Mouse (Mus musculus): ENCODE results near the gene Klc3. TPM values are rescaled to one million over a fixed set of nuclear protein-coding genes. Genes with fewer than 3 reads are reported as not detected.

Klc3 gene
- polyA plus RNA-seq, 1 experiment from 2014 or later = 1.6 TPM

- Histone ChIP-seq H3K9ac (ENCODE audit: low read depth, low read length) (no peak overlapping the region), H3K4me2 (replicated peaks; ENCODE audit: low read depth) (no peak overlapping the region), H3K27ac (ENCODE audit: low read depth, low read length) (no peak overlapping the region), H3K4me1 (replicated peaks; ENCODE audit: control insufficient read depth, insufficient read depth, low read length) (no peaks in the 10 kb centered on the region), H3K36me3 (ENCODE audit: control insufficient read depth, insufficient read depth) (peaks cover 67% of the 10 kb centered on the region), H3K9me3 (ENCODE audit: control insufficient read depth) (no peaks in the 10 kb centered on the region), H3K4me3 (ENCODE audit: low read depth, low read length) (no peak overlapping the region), H3K27me3 (replicated peaks; ENCODE audit: control insufficient read depth, insufficient read depth, low read length) (no peaks in the 10 kb centered on the region)
- no peak for TF ChIP-seq CTCF (IDR thresholded peaks at IDR 0.05; ENCODE audit: low read depth)
- WGBS = 89% methylated on average over 6 of the region's 6 CpGs
- no peak for ATAC-seq
These were observed 23.0 kb upstream of the Klc3 start for GRCm38 (mm10) chr7:19426888-19427287.

- Histone ChIP-seq H3K27me3 (replicated peaks; ENCODE audit: control insufficient read depth, insufficient read depth, low read length) (0 out of 2 replicates have a peak, but pooled peaks cover under 1% of the 10 kb centered on the region), H3K9me3 (ENCODE audit: control insufficient read depth) (no peaks in the 10 kb centered on the region), H3K4me2 (replicated peaks; ENCODE audit: low read depth) (no peak overlapping the region), H3K4me3 (ENCODE audit: low read depth, low read length) (no peak overlapping the region), H3K36me3 (ENCODE audit: control insufficient read depth, insufficient read depth) (peaks cover 61% of the 10 kb centered on the region), H3K27ac (ENCODE audit: low read depth, low read length) (no peak overlapping the region), H3K4me1 (replicated peaks; ENCODE audit: control insufficient read depth, insufficient read depth, low read length) (no peaks in the 10 kb centered on the region), H3K9ac (ENCODE audit: low read depth, low read length) (no peak overlapping the region)
- no peak for TF ChIP-seq CTCF (IDR thresholded peaks at IDR 0.05; ENCODE audit: low read depth)
- ATAC-seq = no peak
- 87% methylated on average over 6 of the region's 6 CpGs for WGBS
These were observed 22.4 kb upstream of the Klc3 start for GRCm38 (mm10) chr7:19426349-19426748.

GRCm38 (mm10) chr7:19424051-19424450, 20.1 kb upstream of the Klc3 start:
- Histone ChIP-seq H3K9me3 (ENCODE audit: control insufficient read depth) (no peaks in the 10 kb centered on the region), H3K27me3 (replicated peaks; ENCODE audit: control insufficient read depth, insufficient read depth, low read length) (peaks cover 10% of the 10 kb centered on the region; the same call in 1 of the 2 replicates), H3K4me2 (replicated peaks; ENCODE audit: low read depth) (no peak overlapping the region), H3K36me3 (ENCODE audit: control insufficient read depth, insufficient read depth) (peaks cover 38% of the 10 kb centered on the region), H3K4me1 (replicated peaks; ENCODE audit: control insufficient read depth, insufficient read depth, low read length) (no peaks in the 10 kb centered on the region), H3K9ac (ENCODE audit: low read depth, low read length) (no peak overlapping the region), H3K4me3 (ENCODE audit: low read depth, low read length) (no peak overlapping the region), H3K27ac (ENCODE audit: low read depth, low read length) (no peak overlapping the region)
- WGBS = 58% methylated on average over 4 of the region's 4 CpGs
- ATAC-seq = no peak
- no peak for TF ChIP-seq CTCF (IDR thresholded peaks at IDR 0.05; ENCODE audit: low read depth)

- peaks cover 15% of the 10 kb centered on the region; the same call in 1 of the 2 replicates for H3K27me3 ChIP-seq (replicated peaks; ENCODE audit: control insufficient read depth, insufficient read depth, low read length)
- peaks cover 29% of the 10 kb centered on the region for H3K36me3 ChIP-seq (ENCODE audit: control insufficient read depth, insufficient read depth)
- TF ChIP-seq CTCF (IDR thresholded peaks at IDR 0.05; ENCODE audit: low read depth) = no peak
- 87% methylated on average over 3 of the region's 3 CpGs for WGBS
- H3K4me3 ChIP-seq (ENCODE audit: low read depth, low read length) = no peak overlapping the region
- no peak overlapping the region for H3K9ac ChIP-seq (ENCODE audit: low read depth, low read length)
- no peak overlapping the region for H3K4me2 ChIP-seq (replicated peaks; ENCODE audit: low read depth)
- no peaks in the 10 kb centered on the region for H3K9me3 ChIP-seq (ENCODE audit: control insufficient read depth)
- no peak overlapping the region for H3K27ac ChIP-seq (ENCODE audit: low read depth, low read length)
- no peak for ATAC-seq
- no peaks in the 10 kb centered on the region for H3K4me1 ChIP-seq (replicated peaks; ENCODE audit: control insufficient read depth, insufficient read depth, low read length)
These were observed 19.2 kb upstream of the Klc3 start for GRCm38 (mm10) chr7:19423083-19423482.

GRCm38 (mm10) chr7:19420821-19421636, 17.1 kb upstream of the Klc3 start:
- Histone ChIP-seq H3K9ac (ENCODE audit: low read depth, low read length) (no peak overlapping the region), H3K36me3 (ENCODE audit: control insufficient read depth, insufficient read depth) (peaks cover 8% of the 10 kb centered on the region; the same call in 1 of the 2 replicates), H3K4me2 (replicated peaks; ENCODE audit: low read depth) (peak overlapping the region; percentile 64), H3K27me3 (replicated peaks; ENCODE audit: control insufficient read depth, insufficient read depth, low read length) (peaks cover 20% of the 10 kb centered on the region; the same call in 1 of the 2 replicates), H3K4me1 (replicated peaks; ENCODE audit: control insufficient read depth, insufficient read depth, low read length) (no peaks in the 10 kb centered on the region), H3K4me3 (ENCODE audit: low read depth, low read length) (peak overlapping the region; percentile 13; the same call in 1 of the 2 replicates), H3K9me3 (ENCODE audit: control insufficient read depth) (no peaks in the 10 kb centered on the region), H3K27ac (ENCODE audit: low read depth, low read length) (no peak overlapping the region)
- WGBS = 11% methylated on average over 43 of the region's 43 CpGs
- TF ChIP-seq CTCF (IDR thresholded peaks at IDR 0.05; ENCODE audit: low read depth) = no peak
- ATAC-seq = peak; percentile 91

- ATAC-seq = no peak
- TF ChIP-seq CTCF (IDR thresholded peaks at IDR 0.05; ENCODE audit: low read depth) = no peak
- Histone ChIP-seq H3K9me3 (ENCODE audit: control insufficient read depth) (no peaks in the 10 kb centered on the region), H3K4me1 (replicated peaks; ENCODE audit: control insufficient read depth, insufficient read depth, low read length) (no peaks in the 10 kb centered on the region), H3K27me3 (replicated peaks; ENCODE audit: control insufficient read depth, insufficient read depth, low read length) (peaks cover 20% of the 10 kb centered on the region; the same call in 1 of the 2 replicates), H3K4me3 (ENCODE audit: low read depth, low read length) (0 out of 2 replicates have a peak overlapping the region, but pooled peaks have one; percentile 9), H3K36me3 (ENCODE audit: control insufficient read depth, insufficient read depth) (no peaks in the 10 kb centered on the region), H3K4me2 (replicated peaks; ENCODE audit: low read depth) (peak overlapping the region; percentile 55), H3K9ac (ENCODE audit: low read depth, low read length) (no peak overlapping the region), H3K27ac (ENCODE audit: low read depth, low read length) (no peak overlapping the region)
- 3% methylated on average over 27 of the region's 28 CpGs for WGBS
These were observed 16.2 kb upstream of the Klc3 start for GRCm38 (mm10) chr7:19420121-19420520.
